Mouse (Mus musculus): Measurements from ENCODE around the gene Kdf1. TPM values are rescaled to one million over a fixed set of nuclear protein-coding genes. Genes with fewer than 3 reads are reported as not detected.

Gene Kdf1
- total RNA-seq, 2 experiments from 2014 or later = not detected

GRCm38 (mm10) chr4:133552768-133553447 is 34.1 kb downstream of the Kdf1 start, which contains the start of gene Nr0b2:
TSS of gene Nr0b2 (plus strand) at chr4:133553376.
- peak; percentile 73 for ATAC-seq (ENCODE audit: poor library complexity, severe bottlenecking)

- no peak for ATAC-seq (ENCODE audit: poor library complexity, severe bottlenecking)
Measured at GRCm38 (mm10) chr4:133553448-133554330, 34.9 kb downstream of the Kdf1 start.

GRCm38 (mm10) chr4:133557041-133557717 is 38.4 kb downstream of the Kdf1 start:
- no peak for ATAC-seq (ENCODE audit: poor library complexity, severe bottlenecking)

- no peak for ATAC-seq (ENCODE audit: poor library complexity, severe bottlenecking)
Measured at GRCm38 (mm10) chr4:133559846-133560245, 41.1 kb downstream of the Kdf1 start.

GRCm38 (mm10) chr4:133561622-133562021 is 42.9 kb downstream of the Kdf1 start:
- no peak for ATAC-seq (ENCODE audit: poor library complexity, severe bottlenecking)

GRCm38 (mm10) chr4:133563123-133563571 is 44.4 kb downstream of the Kdf1 start:
- ATAC-seq (ENCODE audit: poor library complexity, severe bottlenecking) = 0 out of 2 replicates have a peak, but pooled peaks have one; percentile 24

- no peak for ATAC-seq (ENCODE audit: poor library complexity, severe bottlenecking)
Measured at GRCm38 (mm10) chr4:133567251-133567650, 48.5 kb downstream of the Kdf1 start.

- ATAC-seq (ENCODE audit: poor library complexity, severe bottlenecking) = no peak
Measured at GRCm38 (mm10) chr4:133569291-133570065, 50.7 kb downstream of the Kdf1 start.

- no peak for ATAC-seq (ENCODE audit: poor library complexity, severe bottlenecking)
Measured at GRCm38 (mm10) chr4:133570066-133570466, 51.3 kb downstream of the Kdf1 start.

GRCm38 (mm10) chr4:133574070-133574842 is 55.5 kb downstream of the Kdf1 start, which contains the start of gene Gpatch3:
TSS of gene Gpatch3 (plus strand) at chr4:133574745.
- ATAC-seq (ENCODE audit: poor library complexity, severe bottlenecking) = peak; percentile 96

GRCm38 (mm10) chr4:133574843-133575202 is 56.1 kb downstream of the Kdf1 start:
- ATAC-seq (ENCODE audit: poor library complexity, severe bottlenecking) = peak; percentile 58; the same call in 1 of the 2 replicates

GRCm38 (mm10) chr4:133577983-133578382 is 59.2 kb downstream of the Kdf1 start:
- no peak for ATAC-seq (ENCODE audit: poor library complexity, severe bottlenecking)

Other genes starting within 250 kb of the Kdf1 start
- 34.2 and 38.5 TPM in 2 replicates for gene Tmem222, start 241.2 kb upstream of the Kdf1 start, total RNA-seq (2015)
- gene Tmem222, start 241.2 kb upstream of the Kdf1 start, total RNA-seq (2017) = 13.3 and 15.0 TPM in 2 replicates
- gene Wdtc1, start 165.5 kb upstream of the Kdf1 start, total RNA-seq (2015) = 16.5 and 18.5 TPM in 2 replicates
- gene Wdtc1, start 165.5 kb upstream of the Kdf1 start, total RNA-seq (2017) = 11.6 and 14.1 TPM in 2 replicates
- 20.3 and 23.1 TPM in 2 replicates for gene Slc9a1, start 149.3 kb upstream of the Kdf1 start, total RNA-seq (2015)
- gene Slc9a1, start 149.3 kb upstream of the Kdf1 start, total RNA-seq (2017) = 11.0 and 11.6 TPM in 2 replicates
- gene Tent5b, start 38.8 kb upstream of the Kdf1 start, total RNA-seq (2015) = not detected in 2 replicates
- gene Tent5b, start 38.8 kb upstream of the Kdf1 start, total RNA-seq (2017) = not detected in 2 replicates
- not detected in 2 replicates for gene Trnp1, start 20.4 kb upstream of the Kdf1 start, total RNA-seq (2015)
- gene Trnp1, start 20.4 kb upstream of the Kdf1 start, total RNA-seq (2017) = not detected in 2 replicates
- gene Nudc, start 27.0 kb downstream of the Kdf1 start, total RNA-seq (2015) = 76.9 and 82.3 TPM in 2 replicates
- gene Nudc, start 27.0 kb downstream of the Kdf1 start, total RNA-seq (2017) = 114 and 120 TPM in 2 replicates
- 0.23 and 1.5 TPM in 2 replicates for gene Nr0b2, start 34.4 kb downstream of the Kdf1 start, total RNA-seq (2015)
- 0.20 TPM in 1 of 2 replicates, not detected in the other for gene Nr0b2, start 34.4 kb downstream of the Kdf1 start, total RNA-seq (2017)
- 2.7 and 3.7 TPM in 2 replicates for gene Gpatch3, start 55.8 kb downstream of the Kdf1 start, total RNA-seq (2015)
- gene Gpatch3, start 55.8 kb downstream of the Kdf1 start, total RNA-seq (2017) = 32.6 and 40.2 TPM in 2 replicates
- 14.0 and 15.1 TPM in 2 replicates for gene Gpn2, start 65.4 kb downstream of the Kdf1 start, total RNA-seq (2015)
- 12.8 and 15.5 TPM in 2 replicates for gene Gpn2, start 65.4 kb downstream of the Kdf1 start, total RNA-seq (2017)
- gene Sfn, start 83.2 kb downstream of the Kdf1 start, total RNA-seq (2015) = 2.5 and 4.1 TPM in 2 replicates
- 1.2 and 4.0 TPM in 2 replicates for gene Sfn, start 83.2 kb downstream of the Kdf1 start, total RNA-seq (2017)
- gene Zdhhc18, start 131.2 kb downstream of the Kdf1 start, total RNA-seq (2015) = 15.0 and 29.5 TPM in 2 replicates
- 9.3 and 12.2 TPM in 2 replicates for gene Zdhhc18, start 131.2 kb downstream of the Kdf1 start, total RNA-seq (2017)
- gene Pigv, start 153.7 kb downstream of the Kdf1 start, total RNA-seq (2015) = 7.5 and 7.8 TPM in 2 replicates
- gene Pigv, start 153.7 kb downstream of the Kdf1 start, total RNA-seq (2017) = 7.2 and 7.9 TPM in 2 replicates
- gene Arid1a, start 237.8 kb downstream of the Kdf1 start, total RNA-seq (2015) = 95.9 and 112 TPM in 2 replicates
- gene Arid1a, start 237.8 kb downstream of the Kdf1 start, total RNA-seq (2017) = 29.7 and 40.6 TPM in 2 replicates